Mouse (Mus musculus) macrophage (primary cell): ENCODE results near the gene Pate2. TPM values are rescaled to one million over a fixed set of nuclear protein-coding genes. Genes with fewer than 3 reads are reported as not detected.

Experiments used
- H3K27ac ChIP-seq: fragments of 350-480 bp; formaldehyde crosslinking; 2 replicates; pipeline ENCODE4 v1.9.0; 2021
- H3K36me3 ChIP-seq: fragments of 350-480 bp; formaldehyde crosslinking; 2 replicates; pipeline ENCODE4 v1.9.0; 2021; ENCODE audit errors: inconsistent target
- H3K4me3 ChIP-seq: fragments of 350-480 bp; formaldehyde crosslinking; 2 replicates; pipeline ENCODE4 v1.9.0; 2021; ENCODE audit errors: inconsistent target
- H3K79me2 ChIP-seq: fragments of 350-480 bp; formaldehyde crosslinking; 2 replicates; pipeline ENCODE4 v1.9.0; 2021; ENCODE audit errors: inconsistent target
- WGBS: methylation state at CpG from one replicate; pipeline ENCODE4 v1.1.7; 2026; ENCODE audit warnings: inconsistent platforms; ENCODE audit not compliant: missing documents; 5-methylcytosine and 5-hydroxymethylcytosine counted together
- polyA plus RNA-seq: library from polyadenylated mRNA; stranded (reverse); fragments of 250-400 nt; gene quantifications from 3 replicates; pipeline ENCODE4 v1.2.4, GENCODE M21; 2018; ENCODE audit warnings: inconsistent platforms

Pate2 gene
- polyA plus RNA-seq, 1 experiment from 2014 or later, result not detected

DNA sequence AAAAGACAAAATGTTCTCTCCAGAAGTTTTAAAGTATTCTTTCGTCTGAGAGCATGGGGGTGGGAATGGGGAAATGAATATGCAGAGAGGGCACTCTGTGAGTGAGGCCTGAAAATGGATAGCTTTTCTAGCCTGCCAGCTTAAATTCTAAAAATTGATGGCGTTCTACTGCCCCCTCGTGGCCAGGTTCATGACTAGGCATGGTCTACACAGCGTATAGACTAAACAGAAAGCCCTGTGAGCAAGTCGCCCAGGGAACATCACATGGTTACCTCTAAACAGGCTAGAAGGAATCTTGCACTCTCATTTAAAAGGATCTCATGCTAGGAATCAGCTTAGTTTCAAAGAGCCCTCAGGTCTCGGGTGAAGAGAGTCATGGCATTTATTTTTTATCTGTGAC is 28.6 kb upstream of the Pate2 start:
- 20% methylated on average over 6 of the region's 6 CpGs for WGBS
- Histone ChIP-seq H3K27ac (no peak overlapping the region), H3K4me3 (no peak overlapping the region), H3K79me2 (no peaks in the 10 kb centered on the region), H3K36me3 (no peaks in the 10 kb centered on the region)

DNA sequence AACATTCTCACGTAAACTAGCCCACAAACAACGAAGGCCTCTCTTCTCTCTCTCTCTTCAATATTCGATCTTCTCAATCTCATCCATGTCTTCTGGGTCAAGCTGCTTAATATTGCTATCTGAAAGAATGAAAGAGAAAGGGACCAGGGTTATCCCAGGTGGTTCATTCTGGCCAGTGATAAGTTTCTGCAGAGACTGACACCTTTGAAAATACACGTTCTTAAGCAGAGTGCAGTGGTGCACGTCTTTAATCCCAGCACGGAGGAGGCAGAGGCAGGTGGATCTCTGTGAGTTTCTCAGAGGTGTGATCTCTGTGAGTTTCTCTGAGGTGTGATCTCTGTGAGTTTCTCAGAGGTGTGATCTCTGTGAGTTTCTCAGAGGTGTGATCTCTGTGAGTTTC is 28.1 kb upstream of the Pate2 start:
- Histone ChIP-seq H3K36me3 (no peaks in the 10 kb centered on the region), H3K27ac (no peak overlapping the region), H3K4me3 (no peak overlapping the region), H3K79me2 (no peaks in the 10 kb centered on the region)
- WGBS, result 89% methylated on average over 6 of the region's 6 CpGs

DNA sequence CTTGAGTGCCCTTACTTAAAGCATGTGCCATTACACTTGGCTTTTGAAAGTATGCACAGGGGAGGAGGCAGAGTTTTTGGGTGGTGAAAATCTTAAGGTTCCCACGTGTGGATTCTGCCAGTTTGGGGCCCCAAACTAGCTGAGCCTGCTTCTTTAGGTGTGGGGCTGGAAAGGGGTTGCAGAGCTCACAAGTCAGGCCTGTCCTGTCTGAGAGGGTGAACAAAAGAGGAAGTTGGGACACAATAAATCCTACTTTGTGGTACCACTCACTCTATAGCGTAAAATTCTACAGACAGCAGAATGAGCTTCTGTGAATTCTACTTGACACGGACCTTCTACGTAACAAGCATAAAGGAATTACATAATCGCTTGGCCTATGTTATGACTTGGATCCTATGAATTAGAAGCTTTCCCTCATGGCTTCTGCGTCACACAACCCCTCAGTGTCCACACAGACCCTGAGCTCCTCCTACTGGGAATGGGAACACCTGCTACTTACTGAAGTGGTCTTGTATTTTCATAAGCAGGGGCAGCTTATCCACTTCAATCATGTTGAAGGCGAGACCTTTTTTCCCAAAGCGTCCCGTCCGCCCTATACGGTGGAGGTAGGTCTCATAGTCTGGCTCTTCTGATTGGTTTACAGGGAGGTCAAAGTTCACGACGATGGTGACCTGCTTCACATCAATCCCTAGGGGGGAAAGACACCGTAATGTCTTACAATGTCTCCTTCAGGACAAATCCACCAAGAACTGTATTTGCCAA is 26.8 kb upstream of the Pate2 start:
- H3K36me3 ChIP-seq, result no peaks in the 10 kb centered on the region
- no peaks in the 10 kb centered on the region for H3K79me2 ChIP-seq
- no peak overlapping the region for H3K4me3 ChIP-seq
- H3K27ac ChIP-seq, result no peak overlapping the region
- 63% methylated on average over 14 of the region's 14 CpGs for WGBS

DNA sequence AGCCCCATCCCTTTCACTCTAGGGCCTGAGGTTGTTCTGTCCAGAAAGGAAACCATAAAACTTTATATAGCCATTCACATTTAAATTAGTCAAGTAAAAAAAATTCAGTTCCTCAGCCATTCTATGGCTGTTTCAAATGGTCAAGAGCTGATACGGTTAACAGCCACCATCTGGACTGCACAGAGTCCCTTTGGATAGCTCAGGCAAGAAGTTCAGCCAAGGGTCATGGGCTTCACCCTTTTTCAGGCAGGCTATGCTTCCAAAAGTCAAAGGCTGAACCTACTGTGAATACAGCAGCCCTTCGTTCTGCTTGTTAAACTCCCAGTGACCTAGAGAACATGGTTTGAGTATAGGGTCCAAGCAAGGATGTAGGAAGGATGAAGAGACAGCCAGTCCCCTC is 25.4 kb upstream of the Pate2 start:
- no peak overlapping the region for H3K4me3 ChIP-seq
- no peak overlapping the region for H3K27ac ChIP-seq
- no peaks in the 10 kb centered on the region for H3K36me3 ChIP-seq
- H3K79me2 ChIP-seq, result no peaks in the 10 kb centered on the region
- WGBS, result 88% methylated on average over 2 of the region's 2 CpGs

DNA sequence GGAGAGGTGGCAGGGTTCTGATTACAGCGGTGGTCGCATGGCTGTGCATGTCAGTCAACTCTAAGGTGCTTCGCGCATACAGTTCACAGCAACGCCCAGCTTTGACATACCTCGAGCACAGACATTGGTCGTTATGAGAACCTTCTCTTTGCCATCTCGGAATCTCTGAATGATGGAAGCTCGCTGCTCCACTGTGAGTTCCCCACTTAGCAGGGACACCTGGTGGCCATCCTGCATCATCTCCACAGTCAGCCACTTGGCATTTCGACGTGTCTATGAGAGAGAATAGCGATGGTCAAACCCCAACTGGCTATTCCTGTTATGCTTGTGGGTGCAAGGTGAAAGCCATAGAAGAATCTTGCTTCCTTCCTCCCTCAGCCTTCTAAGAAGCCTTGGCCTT is 24.4 kb upstream of the Pate2 start:
- WGBS, result 87% methylated on average over 12 of the region's 12 CpGs

DNA sequence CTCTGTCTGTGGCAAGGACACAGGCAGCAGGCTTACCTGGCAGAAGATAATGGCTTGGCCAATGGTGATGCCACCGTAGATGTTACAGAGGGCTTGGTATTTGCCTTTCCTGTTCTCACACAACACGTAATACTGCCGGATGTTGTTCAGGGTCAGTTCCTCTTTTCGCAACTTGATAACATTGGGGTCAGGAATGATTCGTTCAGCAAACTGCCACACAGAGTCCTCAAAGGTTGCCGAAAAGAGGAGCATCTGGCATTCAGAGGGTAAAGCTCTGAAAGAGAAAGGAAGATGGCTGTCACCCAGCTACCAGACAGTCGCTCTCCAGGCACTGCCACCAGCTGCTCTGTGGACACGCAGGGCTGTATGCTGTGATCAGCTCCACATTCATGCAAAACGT is 23.3 kb upstream of the Pate2 start:
- H3K36me3 ChIP-seq, result no peaks in the 10 kb centered on the region
- no peak overlapping the region for H3K27ac ChIP-seq
- H3K4me3 ChIP-seq, result no peak overlapping the region
- no peaks in the 10 kb centered on the region for H3K79me2 ChIP-seq
- WGBS, result 2% methylated on average over 9 of the region's 9 CpGs

More for the DNA sequence above, 24.4 kb upstream of the Pate2 start:
- H3K4me3 ChIP-seq, result no peak overlapping the region
- H3K27ac ChIP-seq, result no peak overlapping the region
- H3K36me3 ChIP-seq, result no peaks in the 10 kb centered on the region
- no peaks in the 10 kb centered on the region for H3K79me2 ChIP-seq

DNA sequence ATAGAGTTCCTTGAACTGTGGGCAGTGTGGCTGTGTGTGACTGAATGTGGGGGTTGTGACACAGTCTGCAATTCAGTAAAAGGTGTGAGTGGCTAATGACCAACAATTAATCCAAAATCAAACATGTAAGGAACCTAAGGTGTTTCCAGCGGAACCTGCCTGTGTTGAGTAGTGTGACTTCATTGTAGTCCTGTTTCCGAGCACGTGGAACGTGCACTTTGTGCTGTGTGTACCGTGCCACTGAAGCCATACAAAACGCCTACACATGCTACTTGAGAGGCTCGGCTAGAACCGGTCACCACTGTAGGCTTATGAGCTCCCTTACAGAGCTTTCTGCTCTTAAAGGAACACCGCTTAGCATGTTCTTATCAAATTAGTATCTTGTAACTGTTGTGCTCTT is 21.6 kb upstream of the Pate2 start:
- Histone ChIP-seq H3K79me2 (no peaks in the 10 kb centered on the region), H3K4me3 (no peak overlapping the region), H3K36me3 (no peaks in the 10 kb centered on the region), H3K27ac (no peak overlapping the region)
- over 99% methylated on average over 9 of the region's 9 CpGs for WGBS

DNA sequence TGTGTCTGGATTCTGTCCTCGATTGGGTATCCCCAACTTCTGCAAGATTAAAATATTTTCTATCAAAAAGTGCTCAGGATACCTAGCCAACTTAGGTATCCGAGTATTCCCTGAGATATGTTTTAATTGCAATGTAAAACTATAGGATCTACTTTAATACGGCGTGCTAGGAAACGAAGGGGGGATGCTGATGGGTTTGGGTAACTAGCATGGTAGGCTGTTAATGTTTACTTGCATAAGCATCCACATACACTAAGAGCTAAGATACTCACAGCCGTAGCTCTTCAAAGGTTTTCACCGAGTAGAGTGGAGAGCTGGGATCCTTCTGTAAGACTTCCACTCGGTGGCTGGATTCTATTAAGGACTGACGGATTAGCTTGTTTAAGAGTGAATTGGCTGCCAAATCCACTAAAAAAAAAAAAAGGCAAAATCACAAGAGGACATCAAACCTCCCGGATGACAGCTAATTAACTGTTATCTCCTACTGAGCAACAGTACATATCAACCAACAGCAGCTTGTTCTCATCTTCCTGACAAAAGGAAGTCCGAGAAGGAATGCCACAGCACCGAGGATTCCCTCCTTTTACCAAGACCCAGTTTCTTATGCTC is 13.5 kb upstream of the Pate2 start:
- H3K36me3 ChIP-seq, result no peaks in the 10 kb centered on the region
- 78% methylated on average over 12 of the region's 12 CpGs for WGBS

DNA sequence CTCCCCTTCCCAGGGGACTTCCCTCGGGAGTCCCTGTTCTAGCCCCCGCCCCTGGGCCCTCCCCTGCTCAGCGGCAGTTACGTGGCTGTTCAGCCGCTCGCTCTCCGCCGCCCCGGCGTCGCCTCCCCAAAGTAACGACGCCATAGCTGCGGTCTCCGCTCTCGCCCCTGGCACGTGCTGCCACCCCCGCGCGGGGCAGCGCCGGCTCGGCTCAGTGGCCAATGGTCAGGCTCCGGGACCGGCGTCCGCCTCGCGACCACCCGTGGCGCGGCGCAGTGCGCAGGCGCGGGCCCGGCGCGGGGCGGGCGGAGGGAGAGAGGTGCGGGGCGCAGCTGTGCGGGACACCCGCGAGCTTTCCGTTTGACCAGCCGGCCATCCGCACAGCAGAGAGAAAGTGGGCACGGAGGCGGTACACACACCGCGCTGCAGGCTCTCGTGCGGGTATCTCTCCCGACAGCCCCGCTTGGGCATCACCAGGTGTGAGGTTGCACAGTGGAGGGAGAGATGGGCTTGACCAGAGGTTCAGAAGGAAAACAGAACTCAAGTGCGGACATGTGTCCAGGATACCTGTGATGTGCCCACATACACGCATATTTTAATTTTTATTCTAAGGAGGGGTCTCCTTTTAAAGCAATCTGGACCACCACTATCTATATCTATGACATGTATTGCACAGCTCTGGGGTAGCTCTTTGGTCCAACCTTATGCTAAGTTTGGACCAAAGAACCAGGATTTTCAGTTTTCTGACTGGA is 11.7 kb upstream of the Pate2 start, which contains the start of the genes Ddx25 and Pus3:
Gene Ddx25 (minus strand): TSS at position 272 of the 752 bp plus-strand sequence.
Gene Pus3 (plus strand): TSS at position 339 of the 752 bp plus-strand sequence.
- Histone ChIP-seq H3K27ac (peak within 1 kb of the TSS; percentile 15; the same call in 1 of the 2 replicates), H3K79me2 (peaks cover 41% of the 10 kb centered on the region), H3K4me3 (peak within 1 kb of the TSS; percentile 90), H3K36me3 (no peaks in the 10 kb centered on the region)
- WGBS, result 4% methylated on average over 49 of the region's 59 CpGs

More for the DNA sequence above, 13.5 kb upstream of the Pate2 start:
- H3K4me3 ChIP-seq, result no peak overlapping the region
- no peak overlapping the region for H3K27ac ChIP-seq
- H3K79me2 ChIP-seq, result peaks cover 22% of the 10 kb centered on the region

DNA sequence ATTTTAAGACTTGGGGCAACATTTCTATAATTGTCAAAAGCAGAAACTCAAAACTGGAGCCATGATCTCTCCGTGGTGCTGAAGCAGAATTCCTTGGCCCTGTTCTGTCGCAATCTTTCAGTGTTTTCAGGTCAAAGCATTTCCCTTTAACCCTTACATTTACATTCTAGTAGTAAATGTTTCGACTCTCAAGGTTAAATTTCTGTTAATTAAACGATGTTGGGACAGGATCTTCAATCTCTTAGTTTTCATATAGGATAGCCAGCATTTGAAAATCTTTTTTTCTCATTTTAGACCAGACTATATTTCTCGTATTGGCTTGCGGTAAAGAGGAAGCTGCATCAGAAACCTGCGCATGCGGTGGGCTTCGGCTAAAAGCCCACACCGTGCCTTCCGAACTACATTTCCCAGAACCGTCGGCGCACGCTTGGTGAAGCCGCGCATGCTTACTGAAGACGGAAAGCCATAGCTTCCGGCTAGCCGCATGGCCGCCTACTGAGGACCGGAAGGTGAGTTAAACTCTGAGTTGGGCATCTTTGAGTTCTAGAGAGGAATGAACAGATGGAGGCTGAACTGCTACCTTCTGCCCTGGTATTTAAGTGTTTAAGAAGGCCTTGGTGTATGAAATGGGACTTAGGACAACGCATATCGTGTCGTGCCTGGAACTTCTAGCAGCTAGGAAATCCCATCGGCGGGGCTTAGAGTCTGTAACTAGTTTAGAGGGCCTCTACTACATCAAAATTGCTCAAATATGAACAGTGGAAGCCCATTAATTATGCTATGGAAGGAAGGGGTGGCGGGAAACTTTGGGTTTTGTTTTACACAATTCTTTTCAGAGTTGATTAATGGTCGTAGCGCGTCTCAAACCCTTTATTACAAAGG is 10.8 kb upstream of the Pate2 start:
- WGBS, result 2% methylated on average over 31 of the region's 31 CpGs
- peak overlapping the region; percentile 15; the same call in 1 of the 2 replicates for H3K27ac ChIP-seq
- H3K79me2 ChIP-seq, result peaks cover 49% of the 10 kb centered on the region
- peak overlapping the region; percentile 90 for H3K4me3 ChIP-seq
- H3K36me3 ChIP-seq, result no peaks in the 10 kb centered on the region

DNA sequence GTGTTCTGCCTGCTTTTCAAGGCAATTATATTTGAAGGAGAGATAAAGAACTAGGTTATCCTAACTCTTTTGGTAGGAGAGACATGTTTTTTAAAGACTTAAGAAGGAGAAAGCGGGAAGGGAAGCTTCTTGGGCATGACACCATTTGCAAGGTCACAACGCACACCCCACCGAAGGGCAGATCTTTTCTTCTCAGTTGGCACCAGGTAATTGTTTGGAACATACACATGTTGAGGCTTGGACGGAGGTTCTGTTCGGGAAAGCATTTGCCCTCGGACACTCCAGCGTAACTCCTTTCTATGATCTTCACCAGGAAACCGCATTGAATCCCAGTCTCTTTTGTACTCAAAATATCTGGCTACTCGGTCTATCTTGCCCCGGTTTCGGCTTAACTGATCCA is 9.0 kb upstream of the Pate2 start:
- no peaks in the 10 kb centered on the region; the same call in 1 of the 2 replicates for H3K36me3 ChIP-seq
- no peak overlapping the region for H3K4me3 ChIP-seq
- H3K27ac ChIP-seq, result no peak overlapping the region
- 95% methylated on average over 11 of the region's 11 CpGs for WGBS
- H3K79me2 ChIP-seq, result peaks cover 66% of the 10 kb centered on the region

DNA sequence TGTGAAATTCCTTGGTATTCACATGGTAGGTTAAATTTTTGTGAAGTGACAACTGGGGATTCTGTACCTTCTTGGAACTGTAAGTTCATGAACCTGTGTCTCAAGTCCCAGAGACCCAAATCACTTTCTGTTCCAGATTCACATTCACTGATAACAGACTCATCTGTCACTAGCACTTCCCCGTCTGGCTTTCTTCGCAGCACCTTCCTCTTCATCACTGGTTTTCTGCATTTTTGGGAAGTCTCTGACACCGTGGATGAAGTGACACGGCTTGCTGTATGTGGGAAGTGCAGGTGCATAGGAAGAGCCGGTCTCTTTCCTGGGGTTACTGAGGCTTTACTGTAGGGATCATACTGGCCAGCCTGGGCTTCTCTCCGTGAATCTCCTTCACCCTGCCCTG is 8.5 kb upstream of the Pate2 start:
- 66% methylated on average over 6 of the region's 6 CpGs for WGBS
- Histone ChIP-seq H3K36me3 (peaks cover under 1% of the 10 kb centered on the region; the same call in 1 of the 2 replicates), H3K79me2 (peaks cover 71% of the 10 kb centered on the region), H3K4me3 (no peak overlapping the region), H3K27ac (no peak overlapping the region)

DNA sequence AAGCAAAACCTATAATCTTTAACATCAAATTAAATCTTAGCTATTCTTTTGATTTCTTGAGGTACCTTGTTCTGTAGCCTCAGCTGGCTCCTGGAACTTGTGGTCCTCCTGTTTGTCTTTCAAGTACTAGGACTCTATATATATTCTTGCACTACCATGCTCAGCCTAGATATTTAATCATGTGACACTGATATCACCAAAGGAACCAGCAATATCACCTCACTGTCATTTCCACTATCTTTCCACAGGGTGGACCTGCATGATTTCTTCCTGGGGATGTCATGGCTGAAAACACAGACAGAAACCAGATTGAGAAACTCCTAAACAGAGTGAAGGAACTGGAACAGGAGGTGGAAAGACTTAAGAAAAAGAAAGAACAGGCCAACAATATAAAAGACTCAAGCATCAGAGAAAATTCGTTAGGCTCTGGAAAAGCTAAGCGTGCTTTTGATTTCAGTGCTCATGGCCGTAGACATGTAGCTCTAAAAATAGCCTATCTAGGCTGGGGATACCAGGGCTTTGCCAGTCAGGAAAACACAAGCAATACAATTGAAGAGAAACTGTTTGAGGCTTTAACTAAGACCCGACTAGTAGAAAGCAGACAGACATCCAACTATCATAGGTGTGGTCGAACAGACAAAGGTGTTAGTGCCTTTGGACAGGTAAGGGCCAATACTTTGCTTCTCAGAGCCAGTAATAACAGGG is 5.4 kb upstream of the Pate2 start:
- Histone ChIP-seq H3K4me3 (no peak overlapping the region), H3K36me3 (peaks cover 4% of the 10 kb centered on the region; the same call in 1 of the 2 replicates), H3K79me2 (peaks cover 92% of the 10 kb centered on the region), H3K27ac (no peak overlapping the region)
- whole genome bisulfite sequencing, result 97% methylated on average over 5 of the region's 5 CpGs
